Mouse (Mus musculus): ENCODE data around the gene Fbxw7.

GRCm38 (mm10) chr3:84889648-84890047 is 74.6 kb downstream of the Fbxw7 start:
- TF ChIP-seq POLR2A (IDR thresholded peaks at IDR 0.05; ENCODE audit: insufficient read length, low read depth) (no peak), CEBPB (IDR thresholded peaks at IDR 0.05; ENCODE audit: insufficient read depth, poor library complexity, severe bottlenecking) (no peak), USF1 (IDR thresholded peaks at IDR 0.05; ENCODE audit: low read depth) (no peak), POLR2AphosphoS2 (IDR thresholded peaks at IDR 0.05; ENCODE audit: insufficient read length, low read depth) (no peak), MAX (IDR thresholded peaks at IDR 0.05; ENCODE audit: low read depth) (no peak)
